Mouse (Mus musculus) lung, adult 2 months (tissue): ENCODE measurements at regions not wholly inside any gene's neighbourhood (a gene's known extent, or its start where the extent isn't known, plus 50 kb on each side); places are given as distances from the start of the nearest gene placed in this dataset.

Source experiments
- CTCF ChIP-seq: fragments of 200-500 bp; IDR thresholded peaks from 2 replicates; pipeline ENCODE4 v1.5.1; 2011; ENCODE audit warnings: mild to moderate bottlenecking, low read length, control low read depth; ENCODE audit not compliant: insufficient read depth
- POLR2A ChIP-seq: fragments of 200-500 bp; IDR thresholded peaks from 2 replicates; pipeline ENCODE4 v1.6.1; 2011; ENCODE audit warnings: low read depth, mild to moderate bottlenecking, control low read depth, low read length, borderline replicate concordance; ENCODE audit errors: extremely low read depth

DNA sequence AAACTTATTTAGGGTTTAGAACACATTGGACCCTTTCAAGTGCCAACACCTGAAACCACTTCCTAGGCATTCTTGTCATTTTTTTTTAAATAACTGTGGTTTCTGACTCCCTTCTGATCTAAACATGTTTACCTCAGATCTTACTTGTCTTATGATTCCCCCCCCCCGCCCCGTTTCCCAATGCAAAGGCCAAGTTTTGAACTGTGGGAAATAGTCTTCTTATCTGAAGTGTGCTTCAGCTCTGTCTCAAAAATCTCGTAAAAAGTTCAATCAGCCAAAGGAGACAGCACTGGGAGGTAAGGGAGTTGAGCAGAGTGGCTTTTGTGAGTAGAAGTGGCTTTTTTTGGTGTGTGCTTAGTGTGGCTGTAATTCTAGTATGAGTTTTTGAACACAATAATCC, 95.5 kb upstream of the 4933412E24Rik start:
- TF ChIP-seq CTCF, result no peak
- no peak for TF ChIP-seq POLR2A
